In the genomic region with DNA sequence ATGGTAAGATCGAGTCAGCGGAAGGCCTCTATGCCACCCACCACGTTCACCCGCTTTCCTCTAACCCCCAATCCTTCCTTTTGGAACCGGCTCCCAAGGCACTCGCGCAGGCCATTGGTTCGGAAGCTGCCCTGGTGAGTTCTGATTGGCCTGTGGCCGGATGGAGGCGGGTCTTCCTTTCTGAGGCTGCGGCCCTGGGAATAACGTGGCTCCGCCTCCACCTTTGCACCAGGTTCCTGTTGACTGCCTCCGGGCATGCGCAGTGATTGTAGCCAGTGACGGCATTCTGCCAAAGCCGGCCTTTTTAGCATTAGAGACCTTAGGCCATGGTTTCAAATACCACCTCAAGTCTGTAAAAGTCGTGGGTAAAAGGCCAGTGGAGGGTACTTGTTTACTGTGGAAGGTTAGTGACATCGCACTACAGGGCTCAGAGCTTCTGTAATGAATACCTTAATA, we compare ENCODE assay signal across 8 mouse cellular contexts. TPM values are rescaled to one million over a fixed set of nuclear protein-coding genes. Genes with fewer than 3 reads are reported as not detected.
DNase-seq lines count a peak whose midpoint lies in the region; ATAC-seq lines count a peak whose summit lies in the region.

No protein-coding gene starts in this region.

- peak; percentile 91 to 99 for ATAC-seq in hematopoietic stem cell, adult 5-6 weeks (replicated peaks in 1 of 2; ENCODE audit: insufficient read depth in 1 of 2, low FRiP score in 2 of 2, low TSS enrichment in 1 of 2, low read depth in 1 of 2, poor library complexity in 2 of 2, severe bottlenecking in 2 of 2)
- ATAC-seq in lung, embryonic 16.5 days (ENCODE audit: low read depth): peak; percentile 98

- 8% methylated on average over 17 of the region's 19 CpGs for WGBS in lung, embryonic 16.5 days

- peak overlapping the region; percentile 54 for H3K4me2 ChIP-seq in lung, embryonic 16.5 days (ENCODE audit: low read depth, low read length)

- DNase-seq in MEL-GATA-1-ER (ENCODE audit: extremely low read depth, low read depth): peak; percentile 95
- peak; percentile 94 for DNase-seq in cerebellum, adult 8-10 months
- DNase-seq in forelimb bud, embryonic 11.5 days (ENCODE audit: low read depth, low spot score): peak; percentile 94
- peak; percentile 93 for DNase-seq in layer of hippocampus, adult 9-10 months (ENCODE audit: low spot score)
- DNase-seq in ovary, postnatal 10 days (ENCODE audit: low spot score): peak; percentile 81
- DNase-seq in thymus, postnatal 10 days (ENCODE audit: low spot score in 2 of 2): peak; percentile 91

- H3K9ac ChIP-seq in lung, embryonic 16.5 days (ENCODE audit: low read length): peak overlapping the region; percentile 46

- peaks cover 5% of the 10 kb centered on the region; the same call in 1 of the 2 replicates for H3K4me1 ChIP-seq in lung, embryonic 16.5 days (replicated peaks; ENCODE audit: control insufficient read depth, insufficient read depth, low read length)

- peak overlapping the region; percentile 52 for H3K27ac ChIP-seq in lung, embryonic 16.5 days (ENCODE audit: low read length)

- H3K9me3 ChIP-seq in lung, embryonic 16.5 days (ENCODE audit: control insufficient read depth, low read length): no peaks in the 10 kb centered on the region

- peak overlapping the region; percentile 36 for H3K4me3 ChIP-seq in lung, embryonic 16.5 days (ENCODE audit: low read length)

- no peaks in the 10 kb centered on the region for H3K27me3 ChIP-seq in lung, embryonic 16.5 days (ENCODE audit: control insufficient read depth, insufficient read depth, low read depth, low read length)

- no peaks in the 10 kb centered on the region for H3K36me3 ChIP-seq in lung, embryonic 16.5 days (ENCODE audit: control insufficient read depth, insufficient read depth, low read length)

RNA-seq across cellular contexts. Expression of a gene that starts 6.5 kb away (rescaled TPM):
- total RNA-seq in hematopoietic stem cell, adult 5-6 weeks (2017): 97.1 and 98.4 TPM in 2 replicates
- 0.70 and 0.79 TPM in 2 replicates for polyA plus RNA-seq in lung, embryonic 16.5 days (2015; fragmentation: Nextera tagmentation; extraction: Ambion mirVana)

RNA-seq across cellular contexts. Expression of a gene that starts 22.3 kb away (rescaled TPM):
- 51.2 and 65.4 TPM in 2 replicates for total RNA-seq in hematopoietic stem cell, adult 5-6 weeks (2017)
- polyA plus RNA-seq in lung, embryonic 16.5 days (2015; fragmentation: Nextera tagmentation; extraction: Ambion mirVana): 56.0 and 63.6 TPM in 2 replicates

RNA-seq across cellular contexts. Expression of a gene that starts 35.9 kb away (rescaled TPM):
- 41.6 and 44.4 TPM in 2 replicates for total RNA-seq in hematopoietic stem cell, adult 5-6 weeks (2017)
- polyA plus RNA-seq in lung, embryonic 16.5 days (2015; fragmentation: Nextera tagmentation; extraction: Ambion mirVana): 25.4 and 26.0 TPM in 2 replicates

RNA-seq across cellular contexts. Expression of a gene that starts 48.9 kb away (rescaled TPM):
- 1,086 and 1,580 TPM in 2 replicates for total RNA-seq in hematopoietic stem cell, adult 5-6 weeks (2017)
- polyA plus RNA-seq in lung, embryonic 16.5 days (2015; fragmentation: Nextera tagmentation; extraction: Ambion mirVana): 464 and 486 TPM in 2 replicates

Comparison
In these comparisons a context has a peak if more than half of its experiments do, and no peak if none do; other contexts are left out.
1. Peak in every context shown above with its lines: DNase-seq, ATAC-seq, H3K4me3 ChIP-seq and H3K27ac ChIP-seq.